Mouse (Mus musculus) hindbrain, postnatal 0 days (tissue): ENCODE measurements around the gene Mmp13. TPM values are rescaled to one million over a fixed set of nuclear protein-coding genes. Genes with fewer than 3 reads are reported as not detected.

ENCODE experiments used
- ATAC-seq: fragments of 200-750 bp; cut with Nextera tagmentation; 2 replicates; pipeline ENCODE4 v1.8.0; 2017; ENCODE audit warnings: mild to moderate bottlenecking, moderate TSS enrichment, moderate library complexity
- DNase-seq: peaks from one replicate; pipeline ENCODE4 v3.0.0-alpha.2; 2015; ENCODE audit warnings: low spot score
- H3K27ac ChIP-seq: fragments of 300-500 bp; sonication (generic); 2 replicates; pipeline ENCODE4 v1.5.1; 2014; ENCODE audit warnings: mild to moderate bottlenecking
- H3K27me3 ChIP-seq: fragments of 300-500 bp; sonication (generic); 2 replicates; pipeline ENCODE4 v1.6.1; 2014; ENCODE audit warnings: low read length, mixed read lengths; ENCODE audit not compliant: insufficient read depth
- H3K36me3 ChIP-seq: fragments of 300-500 bp; sonication (generic); 2 replicates; pipeline ENCODE4 v1.6.1; 2014; ENCODE audit warnings: low read length, mixed read lengths; ENCODE audit not compliant: insufficient read depth
- H3K4me1 ChIP-seq: fragments of 300-500 bp; sonication (generic); 2 replicates; pipeline ENCODE4 v1.6.1; 2014; ENCODE audit warnings: antibody characterized with exemption, low read length, mixed read lengths; ENCODE audit not compliant: insufficient read depth
- H3K4me2 ChIP-seq: fragments of 300-500 bp; sonication (generic); 2 replicates; pipeline ENCODE4 v1.6.1; 2014; ENCODE audit warnings: low read depth, mild to moderate bottlenecking, low read length, moderate library complexity, mixed read lengths
- H3K4me3 ChIP-seq: fragments of 300-500 bp; sonication (generic); 2 replicates; pipeline ENCODE4 v1.5.1; 2014; ENCODE audit warnings: low read length
- H3K9ac ChIP-seq: fragments of 300-500 bp; sonication (generic); replicated peaks from 2 replicates; pipeline ENCODE4 v1.6.1; 2014; ENCODE audit warnings: mild to moderate bottlenecking, low read length, moderate library complexity, mixed read lengths
- H3K9me3 ChIP-seq: fragments of 300-500 bp; sonication (generic); 2 replicates; pipeline ENCODE4 v1.6.1; 2016; ENCODE audit warnings: low read length, mixed read lengths
- CTCF ChIP-seq: IDR thresholded peaks from 2 replicates; pipeline ENCODE4 v1.5.1; 2016; ENCODE audit warnings: antibody characterized with exemption, control low read depth, low read depth
- WGBS: fragments of 180-500 bp; shearing (Covaris S2); extraction: QIAGEN DNeasy Blood & Tissue Kit; methylation state at CpG from one replicate; pipeline ENCODE4 v1.1.7; 2014; 5-methylcytosine and 5-hydroxymethylcytosine counted together
- polyA plus RNA-seq: library from polyadenylated mRNA; unstranded; fragments of >200 nt; fragmentation: Nextera tagmentation; extraction: Ambion mirVana; gene quantifications from 2 replicates; pipeline ENCODE4 v1.2.1, GENCODE M21; 2015
- total RNA-seq: library from RNA; depleted of rRNA; stranded (reverse); fragments of >200 nt; gene quantifications from 2 replicates; pipeline ENCODE4 v1.2.3, GENCODE M21; 2014; rRNA removed

Gene Mmp13
- total RNA-seq (0.07 and 0.10 TPM in 2 replicates), polyA plus RNA-seq (0.14 TPM in 1 of 2 replicates, not detected in the other)

DNA sequence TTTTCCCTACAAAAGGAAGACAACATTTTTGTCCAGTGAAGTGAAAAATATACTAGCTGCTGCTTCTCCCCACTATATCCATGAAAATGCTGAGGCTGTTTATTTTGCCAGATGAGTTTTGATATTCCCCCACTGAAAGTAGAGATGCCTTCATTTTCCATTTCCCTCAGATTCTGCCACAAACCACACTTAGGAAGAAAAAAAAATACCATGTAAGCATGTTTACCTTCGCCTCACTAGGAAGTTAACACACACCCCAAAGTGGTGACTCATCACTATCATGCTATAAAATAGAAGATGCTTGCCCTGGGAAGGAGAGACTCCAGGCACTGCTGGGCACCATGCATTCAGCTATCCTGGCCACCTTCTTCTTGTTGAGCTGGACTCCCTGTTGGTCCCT, at the start of gene Mmp13:
TSS of gene Mmp13 (plus strand) at position 301 of the 400 bp plus-strand sequence.
- H3K9ac ChIP-seq, result no peak within 1 kb of the TSS
- H3K4me2 ChIP-seq, result no peak within 1 kb of the TSS
- no peak for TF ChIP-seq CTCF
- no peak for ATAC-seq
- no peaks in the 10 kb centered on the region for H3K9me3 ChIP-seq
- 83% methylated on average over 1 of the region's 1 CpGs for WGBS
- DNase-seq, result no peak
- H3K4me1 ChIP-seq, result no peaks in the 10 kb centered on the region
- H3K27ac ChIP-seq, result no peak within 1 kb of the TSS
- H3K4me3 ChIP-seq, result no peak within 1 kb of the TSS
- H3K27me3 ChIP-seq, result no peaks in the 10 kb centered on the region
- no peaks in the 10 kb centered on the region for H3K36me3 ChIP-seq

GRCm38 (mm10) chr9:7238619-7239018, 33.7 kb upstream of the Mmp13 start:
- Histone ChIP-seq H3K9me3 (no peaks in the 10 kb centered on the region), H3K4me1 (no peaks in the 10 kb centered on the region), H3K27me3 (no peaks in the 10 kb centered on the region), H3K4me3 (no peak overlapping the region), H3K9ac (no peak overlapping the region), H3K4me2 (no peak overlapping the region), H3K36me3 (no peaks in the 10 kb centered on the region), H3K27ac (no peak overlapping the region)
- ATAC-seq, result no peak
- WGBS, result 93% methylated on average over 1 of the region's 1 CpGs
- no peak for TF ChIP-seq CTCF
- no peak for DNase-seq

DNA sequence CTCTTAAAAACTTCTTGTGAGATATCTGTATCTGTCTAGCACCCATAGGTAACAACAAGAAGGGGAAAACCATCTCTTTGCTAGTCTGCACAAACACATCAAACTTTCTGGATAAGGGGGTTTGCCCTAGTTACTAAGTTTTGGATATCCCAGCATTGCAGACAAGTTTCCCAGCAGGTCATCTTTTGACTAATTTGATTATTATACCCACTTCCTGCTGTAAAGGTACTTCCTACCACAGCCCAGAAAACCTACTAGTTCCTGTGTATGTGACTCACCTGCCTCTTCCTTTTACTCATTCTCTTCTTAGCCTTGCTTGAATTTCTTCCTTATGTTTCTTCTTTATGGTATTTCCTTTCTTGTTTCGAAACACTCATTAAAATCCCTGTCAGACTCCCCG, 32.3 kb upstream of the Mmp13 start:
- Histone ChIP-seq H3K4me3 (no peak overlapping the region), H3K4me2 (no peak overlapping the region), H3K4me1 (no peaks in the 10 kb centered on the region), H3K27ac (no peak overlapping the region), H3K27me3 (no peaks in the 10 kb centered on the region), H3K36me3 (no peaks in the 10 kb centered on the region), H3K9ac (no peak overlapping the region), H3K9me3 (no peaks in the 10 kb centered on the region)
- TF ChIP-seq CTCF, result no peak
- WGBS, result 88% methylated on average over 2 of the region's 2 CpGs
- DNase-seq, result no peak
- no peak for ATAC-seq

DNA sequence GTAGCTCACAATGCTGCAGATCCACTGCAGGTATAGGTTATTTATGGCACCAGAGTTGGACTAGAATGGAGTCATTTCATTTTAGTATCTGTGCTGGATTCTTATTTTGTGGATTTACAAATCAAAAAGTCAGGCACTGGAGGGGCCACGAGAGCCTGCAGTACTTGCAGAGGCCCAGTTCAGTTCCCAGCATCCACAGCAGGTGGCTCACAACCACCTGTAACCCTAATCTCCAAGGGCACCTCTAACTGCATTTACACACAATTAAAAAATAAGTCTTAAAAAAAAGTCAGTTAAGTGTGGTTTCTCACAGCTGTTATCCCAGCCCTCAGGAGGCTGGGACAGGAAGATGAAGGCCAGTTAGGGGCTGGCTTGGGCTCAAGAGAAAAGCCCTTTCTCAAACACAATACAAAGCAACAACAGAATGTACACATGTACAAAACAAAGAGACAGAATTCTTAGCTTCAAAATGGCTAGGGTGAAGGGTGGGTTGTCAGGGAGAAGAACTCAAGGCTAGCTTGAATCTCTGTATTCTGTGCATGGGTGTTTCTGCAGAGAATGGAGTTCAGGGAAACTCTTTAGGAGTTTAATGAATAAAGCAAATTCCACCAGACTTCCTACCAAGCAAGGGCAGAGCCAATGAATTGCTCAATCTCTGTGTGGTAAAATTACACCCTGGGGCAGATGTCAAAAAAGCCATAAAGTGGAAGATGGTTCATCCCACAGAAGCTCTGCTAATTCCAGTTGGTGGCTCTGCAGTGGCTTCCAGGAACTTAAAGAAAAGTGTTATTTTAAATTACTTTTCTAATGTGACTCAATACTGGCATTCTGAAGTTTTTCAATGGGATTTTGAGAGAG, 19.3 kb upstream of the Mmp13 start:
- no peaks in the 10 kb centered on the region for H3K36me3 ChIP-seq
- 71% methylated on average over 1 of the region's 1 CpGs for WGBS
- no peak for TF ChIP-seq CTCF
- no peak for DNase-seq
- no peaks in the 10 kb centered on the region for H3K4me1 ChIP-seq
- no peak overlapping the region for H3K9ac ChIP-seq
- no peak for ATAC-seq
- H3K4me2 ChIP-seq, result no peak overlapping the region
- H3K4me3 ChIP-seq, result no peak overlapping the region
- no peaks in the 10 kb centered on the region for H3K27me3 ChIP-seq
- no peak overlapping the region for H3K27ac ChIP-seq
- no peaks in the 10 kb centered on the region for H3K9me3 ChIP-seq

- ATAC-seq (no peak), DNase-seq (no peak)
- no peak for TF ChIP-seq CTCF
- Histone ChIP-seq H3K9ac (no peak overlapping the region), H3K27ac (no peak overlapping the region), H3K4me3 (no peak overlapping the region), H3K27me3 (no peaks in the 10 kb centered on the region), H3K9me3 (no peaks in the 10 kb centered on the region), H3K36me3 (no peaks in the 10 kb centered on the region), H3K4me2 (no peak overlapping the region), H3K4me1 (no peaks in the 10 kb centered on the region)
- WGBS, result 93% methylated on average over 1 of the region's 1 CpGs
Measured at GRCm38 (mm10) chr9:7261667-7262066, 10.6 kb upstream of the Mmp13 start.

GRCm38 (mm10) chr9:7270071-7270470, 2.2 kb upstream of the Mmp13 start:
- DNase-seq, result no peak
- H3K4me3 ChIP-seq, result no peak overlapping the region
- no peak overlapping the region for H3K4me2 ChIP-seq
- no peak overlapping the region for H3K27ac ChIP-seq
- no peak for TF ChIP-seq CTCF
- no peaks in the 10 kb centered on the region for H3K9me3 ChIP-seq
- 64% methylated on average over 3 of the region's 3 CpGs for WGBS
- H3K4me1 ChIP-seq, result no peaks in the 10 kb centered on the region
- no peaks in the 10 kb centered on the region for H3K27me3 ChIP-seq
- ATAC-seq, result no peak
- H3K36me3 ChIP-seq, result no peaks in the 10 kb centered on the region
- no peak overlapping the region for H3K9ac ChIP-seq
